Mouse (Mus musculus) spleen, adult 2 months (tissue): Measurements from ENCODE around the gene Elfn2.

Experiments used
- CTCF ChIP-seq: fragments of 200-500 bp; IDR thresholded peaks from 2 replicates; pipeline ENCODE4 v1.5.1; 2011; ENCODE audit warnings: mild to moderate bottlenecking, inconsistent platforms; ENCODE audit not compliant: insufficient read depth, insufficient read length, insufficient replicate concordance; ENCODE audit errors: extremely low read depth
- POLR2A ChIP-seq: fragments of 200-500 bp; IDR thresholded peaks from 2 replicates; pipeline ENCODE4 v1.6.1; 2011; ENCODE audit warnings: low read depth, low read length, inconsistent platforms

GRCm38 (mm10) chr15:78681781-78682180 lies 36.8 kb downstream of the Elfn2 start:
- TF ChIP-seq POLR2A (no peak), CTCF (no peak)
